Mouse (Mus musculus): ENCODE results near the gene Tmem189. TPM values are rescaled to one million over a fixed set of nuclear protein-coding genes. Genes with fewer than 3 reads are reported as not detected.
A peak's percentile ranks its signal among the peaks of the same experiment; 100 is the strongest.

Tmem189 gene
- polyA plus RNA-seq, 1 experiment, result 113 TPM

- no peak for DNase-seq
- no peak for TF ChIP-seq CTCF (IDR thresholded peaks at IDR 0.05; ENCODE audit: borderline replicate concordance, insufficient read depth, low read depth, low read length)
- TF ChIP-seq POLR2A (IDR thresholded peaks at IDR 0.05; ENCODE audit: borderline replicate concordance, insufficient read depth, low read length), result no peak
- H3K4me3 ChIP-seq (replicated peaks; ENCODE audit: insufficient read depth, low read depth, low read length), result no peak overlapping the region
- H3K27ac ChIP-seq (ENCODE audit: insufficient read depth, low read length), result no peak overlapping the region
- H3K4me1 ChIP-seq (ENCODE audit: control insufficient read depth, insufficient read depth, low read length), result no peaks in the 10 kb centered on the region
- 83% methylated on average over 6 of the region's 6 CpGs for WGBS
- H3K27me3 ChIP-seq (ENCODE audit: control insufficient read depth, insufficient read depth, low read length), result no peaks in the 10 kb centered on the region
Observed at GRCm38 (mm10) chr2:167642164-167642563, 47.5 kb downstream of the Tmem189 start.

- H3K27me3 ChIP-seq (ENCODE audit: control insufficient read depth, insufficient read depth, low read length), result no peaks in the 10 kb centered on the region
- DNase-seq, result no peak
- H3K4me1 ChIP-seq (ENCODE audit: control insufficient read depth, insufficient read depth, low read length), result no peaks in the 10 kb centered on the region
- H3K4me3 ChIP-seq (replicated peaks; ENCODE audit: insufficient read depth, low read depth, low read length), result no peak overlapping the region
- WGBS, result 50% methylated on average over 8 of the region's 8 CpGs
- TF ChIP-seq CTCF (IDR thresholded peaks at IDR 0.05; ENCODE audit: borderline replicate concordance, insufficient read depth, low read depth, low read length) (peak; percentile 60; the same call in 1 of the 2 replicates), POLR2A (IDR thresholded peaks at IDR 0.05; ENCODE audit: borderline replicate concordance, insufficient read depth, low read length) (no peak)
- no peak overlapping the region for H3K27ac ChIP-seq (ENCODE audit: insufficient read depth, low read length)
Observed at GRCm38 (mm10) chr2:167641337-167641736, 48.3 kb downstream of the Tmem189 start.

DNA sequence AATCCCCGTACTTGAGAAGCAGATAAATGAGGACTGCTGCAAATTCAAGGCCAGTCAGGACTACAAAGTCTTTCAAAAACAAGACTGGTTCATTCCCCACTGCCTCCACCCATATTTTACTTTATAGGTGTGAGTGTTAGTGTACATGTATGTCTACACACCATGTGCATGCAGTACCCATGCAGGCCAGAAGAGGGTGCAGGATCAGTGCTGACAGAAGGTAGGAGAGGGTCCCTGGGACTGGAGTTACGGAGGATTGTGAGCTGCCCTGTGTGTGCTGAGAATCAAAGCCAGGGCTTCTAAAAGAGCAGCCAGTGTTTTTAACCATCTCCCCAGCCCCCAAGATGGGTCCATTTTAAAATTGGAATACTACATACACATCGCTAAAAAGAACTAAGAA, 49.3 kb downstream of the Tmem189 start:
- TF ChIP-seq POLR2A (IDR thresholded peaks at IDR 0.05; ENCODE audit: borderline replicate concordance, insufficient read depth, low read length) (no peak), CTCF (IDR thresholded peaks at IDR 0.05; ENCODE audit: borderline replicate concordance, insufficient read depth, low read depth, low read length) (peak; percentile 52)
- Histone ChIP-seq H3K4me1 (ENCODE audit: control insufficient read depth, insufficient read depth, low read length) (no peaks in the 10 kb centered on the region), H3K27ac (ENCODE audit: insufficient read depth, low read length) (no peak overlapping the region), H3K4me3 (replicated peaks; ENCODE audit: insufficient read depth, low read depth, low read length) (no peak overlapping the region), H3K27me3 (ENCODE audit: control insufficient read depth, insufficient read depth, low read length) (no peaks in the 10 kb centered on the region)
- no peak for DNase-seq
- 83% methylated on average over 3 of the region's 3 CpGs for WGBS

DNA sequence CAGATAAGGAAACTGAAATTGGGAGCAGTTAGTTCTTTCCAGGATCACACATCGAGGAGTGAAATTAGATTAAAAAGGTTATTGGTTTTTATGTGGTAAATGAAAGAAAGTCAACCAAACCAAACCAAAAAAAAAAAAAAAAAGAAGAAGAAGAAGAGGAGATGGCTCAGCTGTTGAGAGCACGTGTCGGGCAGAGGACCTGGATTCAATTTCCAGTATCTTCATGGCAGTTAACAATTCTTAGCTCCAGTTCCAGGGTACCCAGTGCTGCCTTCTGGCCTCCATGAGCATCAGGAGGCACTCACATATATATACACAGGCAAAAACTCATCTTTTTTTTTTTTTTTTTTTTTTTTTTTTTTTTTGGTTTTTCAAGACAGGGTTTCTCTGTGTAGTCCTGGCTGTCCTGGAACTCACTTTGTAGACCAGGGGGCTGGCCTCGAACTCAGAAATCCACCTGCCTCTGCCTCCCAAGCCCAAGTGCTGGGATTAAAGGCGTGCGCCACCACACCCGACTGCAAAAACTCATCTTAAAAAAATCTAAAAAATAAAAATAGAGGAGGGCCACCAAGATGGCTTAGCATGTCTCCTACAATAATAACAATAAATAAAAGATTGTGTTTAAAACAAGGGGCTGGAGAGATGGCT, 54.6 kb downstream of the Tmem189 start:
- no peak for DNase-seq
- peaks cover 10% of the 10 kb centered on the region for H3K4me1 ChIP-seq (ENCODE audit: control insufficient read depth, insufficient read depth, low read length)
- 69% methylated on average over 7 of the region's 7 CpGs for WGBS
- no peak for TF ChIP-seq CTCF (IDR thresholded peaks at IDR 0.05; ENCODE audit: borderline replicate concordance, insufficient read depth, low read depth, low read length)
- TF ChIP-seq POLR2A (IDR thresholded peaks at IDR 0.05; ENCODE audit: borderline replicate concordance, insufficient read depth, low read length), result no peak
- H3K4me3 ChIP-seq (replicated peaks; ENCODE audit: insufficient read depth, low read depth, low read length), result peak overlapping the region; percentile 43
- no peak overlapping the region for H3K27ac ChIP-seq (ENCODE audit: insufficient read depth, low read length)
- H3K27me3 ChIP-seq (ENCODE audit: control insufficient read depth, insufficient read depth, low read length), result no peaks in the 10 kb centered on the region

- WGBS, result under 1% methylated on average over 15 of the region's 15 CpGs
- Histone ChIP-seq H3K4me3 (replicated peaks; ENCODE audit: insufficient read depth, low read depth, low read length) (peak overlapping the region; percentile 43), H3K27ac (ENCODE audit: insufficient read depth, low read length) (peak overlapping the region; percentile 61; the same call in 1 of the 2 replicates), H3K4me1 (ENCODE audit: control insufficient read depth, insufficient read depth, low read length) (peaks cover 16% of the 10 kb centered on the region), H3K27me3 (ENCODE audit: control insufficient read depth, insufficient read depth, low read length) (no peaks in the 10 kb centered on the region)
- TF ChIP-seq POLR2A (IDR thresholded peaks at IDR 0.05; ENCODE audit: borderline replicate concordance, insufficient read depth, low read length) (peak; percentile 73; the same call in 1 of the 2 replicates), CTCF (IDR thresholded peaks at IDR 0.05; ENCODE audit: borderline replicate concordance, insufficient read depth, low read depth, low read length) (no peak)
- DNase-seq, result peak; percentile 95 to 97
Observed at GRCm38 (mm10) chr2:167634338-167634770, 55.3 kb downstream of the Tmem189 start.

GRCm38 (mm10) chr2:167633537-167633872, 56.1 kb downstream of the Tmem189 start:
- 85% methylated on average over 6 of the region's 6 CpGs for WGBS
- TF ChIP-seq CTCF (IDR thresholded peaks at IDR 0.05; ENCODE audit: borderline replicate concordance, insufficient read depth, low read depth, low read length) (no peak), POLR2A (IDR thresholded peaks at IDR 0.05; ENCODE audit: borderline replicate concordance, insufficient read depth, low read length) (no peak)
- no peak for DNase-seq
- Histone ChIP-seq H3K4me3 (replicated peaks; ENCODE audit: insufficient read depth, low read depth, low read length) (no peak overlapping the region), H3K27me3 (ENCODE audit: control insufficient read depth, insufficient read depth, low read length) (no peaks in the 10 kb centered on the region), H3K4me1 (ENCODE audit: control insufficient read depth, insufficient read depth, low read length) (peaks cover 24% of the 10 kb centered on the region), H3K27ac (ENCODE audit: insufficient read depth, low read length) (no peak overlapping the region)

- Histone ChIP-seq H3K27me3 (ENCODE audit: control insufficient read depth, insufficient read depth, low read length) (no peaks in the 10 kb centered on the region), H3K27ac (ENCODE audit: insufficient read depth, low read length) (peak overlapping the region; percentile 96), H3K4me1 (ENCODE audit: control insufficient read depth, insufficient read depth, low read length) (peaks cover 26% of the 10 kb centered on the region), H3K4me3 (replicated peaks; ENCODE audit: insufficient read depth, low read depth, low read length) (peak overlapping the region; percentile 74)
- no peak for TF ChIP-seq CTCF (IDR thresholded peaks at IDR 0.05; ENCODE audit: borderline replicate concordance, insufficient read depth, low read depth, low read length)
- TF ChIP-seq POLR2A (IDR thresholded peaks at IDR 0.05; ENCODE audit: borderline replicate concordance, insufficient read depth, low read length), result no peak
- no peak for DNase-seq
- WGBS, result 81% methylated on average over 12 of the region's 12 CpGs
Observed at GRCm38 (mm10) chr2:167632731-167633536, 56.7 kb downstream of the Tmem189 start.

All from cerebellum, adult 2 months (tissue).